In the genomic region with DNA sequence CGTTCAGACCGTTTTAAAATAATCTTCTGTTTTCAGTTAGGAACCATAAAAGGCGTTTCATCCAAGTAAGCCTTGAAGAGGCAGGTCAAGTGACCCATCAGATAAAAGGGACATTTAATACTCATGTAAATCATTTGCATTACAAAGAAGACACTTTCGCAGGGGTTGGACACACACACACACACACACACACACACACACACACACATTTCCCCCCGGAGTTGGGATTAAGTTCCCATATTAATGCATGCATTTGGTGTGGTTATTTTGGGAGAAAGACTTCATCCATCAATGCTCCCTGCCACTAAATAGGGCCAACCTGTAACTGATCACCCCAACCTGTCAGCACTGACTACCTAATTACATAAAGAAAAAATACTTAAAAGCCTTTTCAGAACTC, we compare ENCODE assay signal across 19 mouse cellular contexts. TPM values are rescaled to one million over a fixed set of nuclear protein-coding genes. Genes with fewer than 3 reads are reported as not detected.
DNase-seq lines count a peak whose midpoint lies in the region; ATAC-seq and TF ChIP-seq lines count a peak whose summit lies in the region.
"Had no signal": no experiment of that assay in that cellular context is flagged by ENCODE, and none has a peak within 500 bp of the region (broad histone marks: within the 10 kb centered on the region; RNA-seq: fewer than 3 reads in every experiment).

No protein-coding gene starts in this region.

- H3K4me2 ChIP-seq in midbrain, postnatal 0 days (ENCODE audit: low read depth, low read length, poor library complexity, severe bottlenecking) = no peak overlapping the region
- H3K4me2 ChIP-seq in neural tube, embryonic 11.5 days (ENCODE audit: low read depth) = no peak overlapping the region
- no peak overlapping the region for H3K4me2 ChIP-seq in heart, embryonic 12.5 days
- H3K4me2 ChIP-seq: forebrain, embryonic 13.5 days; neural tube, embryonic 13.5 days had no signal

- no peaks in the 10 kb centered on the region for H3K36me3 ChIP-seq in midbrain, embryonic 10.5 days
- no peaks in the 10 kb centered on the region for H3K36me3 ChIP-seq in midbrain, postnatal 0 days (ENCODE audit: insufficient read depth, low read length)
- H3K36me3 ChIP-seq in limb, embryonic 10.5 days = no peaks in the 10 kb centered on the region
- no peaks in the 10 kb centered on the region for H3K36me3 ChIP-seq in neural tube, embryonic 11.5 days (ENCODE audit: control insufficient read depth, insufficient read depth, low read length)
- H3K36me3 ChIP-seq in heart, embryonic 12.5 days = no peaks in the 10 kb centered on the region
- H3K36me3 ChIP-seq: neural tube, embryonic 13.5 days had no signal

- 33% methylated on average over 5 of the region's 5 CpGs for WGBS in midbrain, embryonic 10.5 days
- 11% methylated on average over 5 of the region's 5 CpGs for WGBS in midbrain, postnatal 0 days
- WGBS in limb, embryonic 10.5 days = 13% methylated on average over 5 of the region's 5 CpGs
- WGBS in neural tube, embryonic 11.5 days = 17% methylated on average over 5 of the region's 5 CpGs
- WGBS in heart, embryonic 12.5 days = 59% methylated on average over 5 of the region's 5 CpGs

- H3K27ac ChIP-seq in midbrain, embryonic 10.5 days (replicated peaks) = no peak overlapping the region
- no peak overlapping the region for H3K27ac ChIP-seq in midbrain, postnatal 0 days (ENCODE audit: low read depth, low read length)
- no peak overlapping the region for H3K27ac ChIP-seq in limb, embryonic 10.5 days
- no peak overlapping the region for H3K27ac ChIP-seq in neural tube, embryonic 11.5 days (ENCODE audit: low read depth, low read length)
- no peak overlapping the region for H3K27ac ChIP-seq in heart, embryonic 12.5 days (ENCODE audit: poor library complexity, severe bottlenecking)
- H3K27ac ChIP-seq: forebrain, embryonic 13.5 days; liver, embryonic 14.5 days; neural tube, embryonic 13.5 days; stomach, postnatal 0 days had no signal

- DNase-seq in midbrain, embryonic 10.5 days (ENCODE audit: low spot score) = peak; percentile 25
- no peak for DNase-seq in midbrain, postnatal 0 days (ENCODE audit: low spot score)
- peak; percentile 34 for DNase-seq in forelimb bud, embryonic 11.5 days (ENCODE audit: low read depth, low spot score)
- peak; percentile 37 for DNase-seq in limb, embryonic 10.5 days (ENCODE audit: low spot score)
- DNase-seq in neural tube, embryonic 11.5 days (ENCODE audit: low spot score) = peak; percentile 21
- DNase-seq in urinary bladder, postnatal 10 days (ENCODE audit: low spot score) = no peak
- DNase-seq in liver = no peak
- DNase-seq: cerebellum, postnatal 25 days; kidney, postnatal 25 days; thymus, postnatal 25 days had no signal

- TF ChIP-seq CTCF in midbrain, postnatal 0 days (IDR thresholded peaks at IDR 0.05) = no peak

- no peak overlapping the region for H3K4me3 ChIP-seq in midbrain, embryonic 10.5 days
- H3K4me3 ChIP-seq in midbrain, postnatal 0 days (ENCODE audit: low read depth, low read length) = no peak overlapping the region
- H3K4me3 ChIP-seq in limb, embryonic 10.5 days = no peak overlapping the region
- no peak overlapping the region for H3K4me3 ChIP-seq in neural tube, embryonic 11.5 days (ENCODE audit: low read depth, low read length)
- no peak overlapping the region for H3K4me3 ChIP-seq in heart, embryonic 12.5 days
- H3K4me3 ChIP-seq: forebrain, embryonic 13.5 days; megakaryocyte, embryonic 14.5 days; neural tube, embryonic 13.5 days had no signal

- H3K9me3 ChIP-seq in midbrain, embryonic 10.5 days (replicated peaks) = no peaks in the 10 kb centered on the region
- no peaks in the 10 kb centered on the region for H3K9me3 ChIP-seq in midbrain, postnatal 0 days (ENCODE audit: low read length)
- H3K9me3 ChIP-seq in limb, embryonic 10.5 days (replicated peaks) = no peaks in the 10 kb centered on the region
- no peaks in the 10 kb centered on the region for H3K9me3 ChIP-seq in neural tube, embryonic 11.5 days (ENCODE audit: control insufficient read depth, low read length)
- H3K9me3 ChIP-seq in heart, embryonic 12.5 days (replicated peaks) = no peaks in the 10 kb centered on the region
- H3K9me3 ChIP-seq: forebrain, embryonic 13.5 days; megakaryocyte, embryonic 14.5 days; neural tube, embryonic 13.5 days had no signal

- no peak overlapping the region for H3K9ac ChIP-seq in midbrain, postnatal 0 days (replicated peaks; ENCODE audit: low read length, poor library complexity, severe bottlenecking)
- no peak overlapping the region for H3K9ac ChIP-seq in neural tube, embryonic 11.5 days (ENCODE audit: low read length)
- no peak overlapping the region for H3K9ac ChIP-seq in heart, embryonic 12.5 days
- H3K9ac ChIP-seq: forebrain, embryonic 13.5 days; liver, embryonic 14.5 days; neural tube, embryonic 13.5 days had no signal

- no peaks in the 10 kb centered on the region; the same call in 1 of the 2 replicates for H3K27me3 ChIP-seq in midbrain, embryonic 10.5 days (ENCODE audit: low read depth, poor library complexity, severe bottlenecking)
- no peaks in the 10 kb centered on the region for H3K27me3 ChIP-seq in midbrain, postnatal 0 days (ENCODE audit: insufficient read depth, low read length)
- H3K27me3 ChIP-seq in limb, embryonic 10.5 days (ENCODE audit: low read depth, poor library complexity, severe bottlenecking) = no peaks in the 10 kb centered on the region
- H3K27me3 ChIP-seq in neural tube, embryonic 11.5 days (ENCODE audit: control insufficient read depth, insufficient read depth, low read length) = no peaks in the 10 kb centered on the region
- H3K27me3 ChIP-seq in heart, embryonic 12.5 days (replicated peaks) = no peaks in the 10 kb centered on the region
- H3K27me3 ChIP-seq: forebrain, embryonic 13.5 days; neural tube, embryonic 13.5 days had no signal

- H3K4me1 ChIP-seq in midbrain, embryonic 10.5 days = peaks cover 13% of the 10 kb centered on the region
- no peaks in the 10 kb centered on the region for H3K4me1 ChIP-seq in midbrain, postnatal 0 days (ENCODE audit: insufficient read depth, low read length)
- H3K4me1 ChIP-seq in limb, embryonic 10.5 days = peaks cover 26% of the 10 kb centered on the region
- peaks cover 5% of the 10 kb centered on the region; the same call in 1 of the 2 replicates for H3K4me1 ChIP-seq in neural tube, embryonic 11.5 days (ENCODE audit: control insufficient read depth, insufficient read depth, low read length)
- H3K4me1 ChIP-seq in heart, embryonic 12.5 days (replicated peaks) = no peaks in the 10 kb centered on the region
- H3K4me1 ChIP-seq: megakaryocyte, embryonic 14.5 days had no signal

- no peak for ATAC-seq in midbrain, postnatal 0 days (ENCODE audit: low FRiP score)
- no peak for ATAC-seq in neural tube, embryonic 11.5 days (ENCODE audit: insufficient read depth, low FRiP score, low TSS enrichment)
- no peak for ATAC-seq in heart, embryonic 12.5 days (ENCODE audit: insufficient number of reproducible peaks, low FRiP score)
- ATAC-seq: activated CD4-positive, CD25-positive, alpha-beta regulatory T cell, adult 4 months; forebrain, embryonic 13.5 days; intestine, embryonic 16.5 days; lung, postnatal 0 days had no signal

RNA-seq across cellular contexts. Expression of a gene that starts 1.7 kb away (rescaled TPM):
- 1.0 and 1.6 TPM in 2 replicates for polyA plus RNA-seq in midbrain, embryonic 10.5 days (2016; fragmentation: Nextera tagmentation; extraction: Ambion mirVana)
- total RNA-seq in midbrain, postnatal 0 days (2014; rRNA removed) = 2.0 and 3.2 TPM in 2 replicates
- polyA plus RNA-seq in midbrain, postnatal 0 days (2015; fragmentation: Nextera tagmentation; extraction: Ambion mirVana) = 0.86 and 1.1 TPM in 2 replicates
- 6.3 and 8.0 TPM in 2 replicates for polyA plus RNA-seq in limb, embryonic 10.5 days (2016; fragmentation: Nextera tagmentation; extraction: Ambion mirVana)
- polyA plus RNA-seq in neural tube, embryonic 11.5 days (2014; fragmentation: Nextera tagmentation; extraction: Ambion mirVana) = 17.6 and 18.8 TPM in 2 replicates
- 7.2 and 7.3 TPM in 2 replicates for polyA plus RNA-seq in heart, embryonic 12.5 days (2016; fragmentation: Nextera tagmentation; extraction: Ambion mirVana)
- polyA plus RNA-seq: activated CD4-positive, CD25-positive, alpha-beta regulatory T cell, adult 4 months had no signal

Comparison
In these comparisons a context has a peak if more than half of its experiments do, and no peak if none do; other contexts are left out.
1. DNase-seq: peak in midbrain, embryonic 10.5 days (single experiment), forelimb bud, embryonic 11.5 days (single experiment), limb, embryonic 10.5 days (single experiment) and neural tube, embryonic 11.5 days (single experiment); none in midbrain, postnatal 0 days (single experiment), urinary bladder, postnatal 10 days (single experiment) and liver (single experiment).